Mouse (Mus musculus): ENCODE data around the gene Gzmf. TPM values are rescaled to one million over a fixed set of nuclear protein-coding genes. Genes with fewer than 3 reads are reported as not detected.
"Not testable (repeated sequence)": the region's sequence is repeated elsewhere in the genome, so short reads cannot be mapped to it uniquely, and the experiment has no call there.

Gzmf gene
- not detected in 2 replicates for polyA plus RNA-seq (2014; fragmentation: Nextera tagmentation; extraction: Ambion mirVana)

DNA sequence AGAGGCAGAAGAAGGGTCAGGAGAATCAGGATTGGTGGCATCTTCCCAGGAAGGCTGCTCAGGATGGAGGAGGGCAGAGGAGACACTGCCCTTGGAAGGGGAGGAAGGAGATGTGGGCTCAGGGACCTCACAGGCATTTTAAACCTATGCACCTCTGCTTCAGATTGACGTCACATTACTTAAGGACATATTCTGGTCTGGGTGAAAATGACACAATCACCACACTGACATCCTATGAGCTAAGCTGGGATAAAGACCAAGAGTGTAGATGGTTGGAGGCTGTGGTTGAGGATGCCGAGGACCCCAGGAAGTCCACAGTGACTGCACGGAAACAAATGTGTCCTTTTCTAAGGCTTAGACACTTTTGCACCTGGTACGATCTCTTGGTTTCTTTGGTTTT lies at the start of gene Gzmf:
TSS of gene Gzmf (minus strand) at position 101 of the 400 bp plus-strand sequence.
- H3K4me1 ChIP-seq (ENCODE audit: control insufficient read depth, insufficient read depth, low read length) = no peaks in the 10 kb centered on the region
- H3K9ac ChIP-seq (ENCODE audit: low read depth, low read length) = no peak within 1 kb of the TSS
- H3K36me3 ChIP-seq (ENCODE audit: control insufficient read depth, insufficient read depth, low read length) = no peaks in the 10 kb centered on the region
- no peak for ATAC-seq (ENCODE audit: low FRiP score, low TSS enrichment)
- no peaks in the 10 kb centered on the region for H3K9me3 ChIP-seq (ENCODE audit: control insufficient read depth, low read length)
- no peak within 1 kb of the TSS for H3K4me2 ChIP-seq (replicated peaks; ENCODE audit: low read depth, low read length)
- H3K27ac ChIP-seq (ENCODE audit: low read depth, low read length) = no peak within 1 kb of the TSS
- H3K27me3 ChIP-seq (ENCODE audit: control insufficient read depth, insufficient read depth, low read length) = no peaks in the 10 kb centered on the region
- WGBS = 94% methylated on average over 4 of the region's 4 CpGs
- no peak within 1 kb of the TSS for H3K4me3 ChIP-seq (ENCODE audit: low read length)

DNA sequence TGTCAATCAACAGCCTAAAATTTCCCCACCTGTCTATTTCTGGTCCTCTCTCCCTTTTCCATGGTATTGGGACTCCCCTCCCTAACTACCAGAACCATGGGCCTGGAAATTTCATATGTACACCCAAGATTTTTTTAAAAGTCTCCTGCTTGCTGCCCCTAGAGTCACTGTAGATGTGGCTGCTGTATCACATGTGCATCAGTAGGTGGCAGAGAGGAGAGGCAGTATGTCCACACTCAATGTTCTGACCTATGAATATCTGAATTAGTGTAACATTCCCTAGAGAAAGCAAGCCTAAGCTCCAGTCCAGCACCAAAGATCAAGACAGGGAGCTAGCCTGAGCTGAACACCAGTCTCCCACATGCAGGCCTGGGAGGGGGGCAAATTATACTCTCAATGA lies 29.2 kb upstream of the Gzmf start:
- Histone ChIP-seq H3K9me3 (ENCODE audit: control insufficient read depth, low read length) (no peaks in the 10 kb centered on the region), H3K27me3 (ENCODE audit: control insufficient read depth, insufficient read depth, low read length) (no peaks in the 10 kb centered on the region), H3K4me1 (ENCODE audit: control insufficient read depth, insufficient read depth, low read length) (no peaks in the 10 kb centered on the region), H3K9ac (ENCODE audit: low read depth, low read length) (no peak overlapping the region), H3K27ac (ENCODE audit: low read depth, low read length) (no peak overlapping the region), H3K4me2 (replicated peaks; ENCODE audit: low read depth, low read length) (no peak overlapping the region), H3K36me3 (ENCODE audit: control insufficient read depth, insufficient read depth, low read length) (no peaks in the 10 kb centered on the region), H3K4me3 (ENCODE audit: low read length) (no peak overlapping the region)
- ATAC-seq (ENCODE audit: low FRiP score, low TSS enrichment) = no peak

DNA sequence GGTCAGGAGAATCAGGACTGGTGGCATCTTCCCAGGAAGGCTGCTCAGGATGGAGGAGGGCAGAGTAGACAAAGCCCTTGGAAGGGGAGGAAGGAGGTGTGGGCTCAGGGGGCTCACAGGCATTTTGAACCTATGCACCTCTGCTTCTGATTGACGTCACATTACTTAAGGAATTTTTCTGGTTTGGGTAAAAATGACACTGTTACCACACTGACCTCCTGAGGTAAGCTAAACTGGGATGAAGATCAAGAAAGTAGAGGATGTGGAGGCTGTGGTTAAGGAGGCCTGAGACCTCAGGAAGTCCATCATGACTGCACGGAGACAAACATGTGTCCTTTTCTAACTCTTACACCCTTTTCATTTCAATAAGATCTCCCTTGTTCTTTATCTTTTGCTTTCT lies 23.3 kb upstream of the Gzmf start, which contains the start of gene Gzmc:
TSS of gene Gzmc (minus strand) at position 101 of the 400 bp plus-strand sequence.
- Histone ChIP-seq H3K4me1 (ENCODE audit: control insufficient read depth, insufficient read depth, low read length) (no peaks in the 10 kb centered on the region), H3K4me2 (replicated peaks; ENCODE audit: low read depth, low read length) (no peak within 1 kb of the TSS), H3K27ac (ENCODE audit: low read depth, low read length) (no peak within 1 kb of the TSS), H3K36me3 (ENCODE audit: control insufficient read depth, insufficient read depth, low read length) (no peaks in the 10 kb centered on the region), H3K27me3 (ENCODE audit: control insufficient read depth, insufficient read depth, low read length) (no peaks in the 10 kb centered on the region), H3K9me3 (ENCODE audit: control insufficient read depth, low read length) (no peaks in the 10 kb centered on the region), H3K9ac (ENCODE audit: low read depth, low read length) (no peak within 1 kb of the TSS), H3K4me3 (ENCODE audit: low read length) (no peak within 1 kb of the TSS)
- no peak for ATAC-seq (ENCODE audit: low FRiP score, low TSS enrichment)
- 68% methylated on average over 2 of the region's 2 CpGs for WGBS

DNA sequence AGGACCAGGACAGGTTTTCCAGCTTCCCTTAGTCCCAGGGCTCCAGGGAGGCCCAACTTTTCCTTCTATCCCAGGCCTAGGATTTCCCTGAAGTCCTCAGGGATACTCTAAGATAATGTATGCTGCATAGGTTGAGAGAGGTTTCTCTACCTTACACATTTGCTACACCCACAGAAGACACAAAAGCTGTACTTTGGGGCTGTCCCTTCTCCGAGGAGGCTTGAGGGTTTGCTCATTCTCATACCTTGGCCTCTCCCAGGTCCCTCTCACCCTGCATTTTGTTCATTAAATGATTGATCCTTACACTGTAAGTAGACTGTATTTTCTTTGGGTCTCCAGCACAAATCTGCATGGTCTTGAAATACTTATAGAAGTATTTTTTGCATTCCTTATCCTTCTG lies 5.6 kb downstream of the Gzmf start:
- ATAC-seq (ENCODE audit: low FRiP score, low TSS enrichment) = no peak
- H3K4me3 ChIP-seq (ENCODE audit: low read length) = no peak overlapping the region

DNA sequence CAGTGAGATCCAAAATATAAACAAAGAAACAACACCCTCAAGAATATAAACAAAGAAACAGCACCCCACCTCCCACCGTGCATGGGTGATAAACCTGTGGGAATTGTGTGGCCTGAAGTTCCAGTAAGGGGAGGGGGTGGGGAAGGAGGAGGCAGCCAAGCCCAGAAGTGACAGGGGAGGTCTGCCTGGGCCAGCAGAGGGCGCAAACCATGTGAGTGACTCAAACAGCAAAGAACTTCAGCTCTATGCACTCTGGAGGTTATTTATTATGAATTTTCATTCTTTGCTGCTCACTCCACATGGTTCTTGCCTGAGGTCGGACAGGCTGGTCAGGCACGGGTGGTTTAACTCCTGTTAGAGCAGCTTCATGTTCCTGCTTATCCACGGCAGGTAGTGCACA lies 6.2 kb downstream of the Gzmf start:
- H3K4me1 ChIP-seq (ENCODE audit: control insufficient read depth, insufficient read depth, low read length); H3K36me3 ChIP-seq (ENCODE audit: control insufficient read depth, insufficient read depth, low read length); H3K27me3 ChIP-seq (ENCODE audit: control insufficient read depth, insufficient read depth, low read length); H3K9ac ChIP-seq (ENCODE audit: low read depth, low read length); H3K9me3 ChIP-seq (ENCODE audit: control insufficient read depth, low read length); H3K4me2 ChIP-seq (replicated peaks; ENCODE audit: low read depth, low read length); ATAC-seq (ENCODE audit: low FRiP score, low TSS enrichment); H3K4me3 ChIP-seq (ENCODE audit: low read length); H3K27ac ChIP-seq (ENCODE audit: low read depth, low read length): not testable (repeated sequence)
- 31% methylated on average over 5 of the region's 5 CpGs for WGBS

More for the DNA sequence above, 5.6 kb downstream of the Gzmf start:
- Histone ChIP-seq H3K36me3 (ENCODE audit: control insufficient read depth, insufficient read depth, low read length) (no peaks in the 10 kb centered on the region), H3K4me2 (replicated peaks; ENCODE audit: low read depth, low read length) (no peak overlapping the region), H3K4me1 (ENCODE audit: control insufficient read depth, insufficient read depth, low read length) (no peaks in the 10 kb centered on the region), H3K9me3 (ENCODE audit: control insufficient read depth, low read length) (no peaks in the 10 kb centered on the region), H3K27ac (ENCODE audit: low read depth, low read length) (no peak overlapping the region), H3K9ac (ENCODE audit: low read depth, low read length) (no peak overlapping the region), H3K27me3 (ENCODE audit: control insufficient read depth, insufficient read depth, low read length) (no peaks in the 10 kb centered on the region)
- WGBS = 85% methylated on average over 1 of the region's 1 CpGs

DNA sequence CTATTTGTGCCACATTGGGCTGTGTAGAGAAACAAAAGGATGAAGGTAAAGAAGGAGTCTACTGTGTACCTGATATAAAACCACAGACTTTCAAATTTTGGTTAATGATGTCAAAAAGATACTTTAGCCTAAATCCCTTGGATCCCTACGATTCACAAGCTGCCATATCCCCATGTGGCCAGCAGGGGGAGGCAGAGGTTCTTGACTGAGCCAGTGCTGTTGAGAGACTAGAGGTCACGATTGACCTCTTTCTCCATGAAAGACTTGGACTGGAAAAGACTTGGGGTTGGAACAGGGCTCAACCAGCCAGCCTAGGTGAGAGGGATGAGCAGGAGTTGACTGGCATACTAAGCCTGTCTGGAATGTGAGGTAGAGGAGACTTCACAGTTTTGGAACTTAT lies 7.2 kb downstream of the Gzmf start:
- Histone ChIP-seq H3K9ac (ENCODE audit: low read depth, low read length) (no peak overlapping the region), H3K4me2 (replicated peaks; ENCODE audit: low read depth, low read length) (no peak overlapping the region), H3K9me3 (ENCODE audit: control insufficient read depth, low read length) (no peaks in the 10 kb centered on the region), H3K4me1 (ENCODE audit: control insufficient read depth, insufficient read depth, low read length) (no peaks in the 10 kb centered on the region), H3K27ac (ENCODE audit: low read depth, low read length) (no peak overlapping the region), H3K36me3 (ENCODE audit: control insufficient read depth, insufficient read depth, low read length) (no peaks in the 10 kb centered on the region), H3K27me3 (ENCODE audit: control insufficient read depth, insufficient read depth, low read length) (no peaks in the 10 kb centered on the region), H3K4me3 (ENCODE audit: low read length) (no peak overlapping the region)
- WGBS = 8% methylated on average over 2 of the region's 2 CpGs
- ATAC-seq (ENCODE audit: low FRiP score, low TSS enrichment) = no peak

DNA sequence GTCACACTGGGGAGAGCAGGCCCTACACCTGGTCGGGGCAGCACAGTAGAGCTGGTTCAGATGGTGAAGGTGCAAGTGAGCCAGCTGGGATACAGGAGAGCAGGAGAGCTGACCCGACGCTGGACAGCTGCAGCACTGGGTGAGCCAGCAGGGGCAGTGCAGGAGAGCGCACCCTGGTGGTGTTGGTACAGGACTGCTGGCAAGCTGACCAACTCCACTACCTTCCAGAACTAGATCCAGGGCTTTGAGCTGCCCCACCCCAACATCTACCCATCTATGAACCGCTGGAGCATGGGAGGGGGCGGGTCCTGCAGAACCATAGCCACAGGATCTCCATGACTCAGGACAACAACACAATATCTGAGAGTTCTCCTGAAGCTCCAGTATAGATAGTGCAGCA lies 24.3 kb downstream of the Gzmf start:
- Histone ChIP-seq H3K27me3 (ENCODE audit: control insufficient read depth, insufficient read depth, low read length) (no peaks in the 10 kb centered on the region), H3K9me3 (ENCODE audit: control insufficient read depth, low read length) (no peaks in the 10 kb centered on the region), H3K27ac (ENCODE audit: low read depth, low read length) (no peak overlapping the region), H3K4me1 (ENCODE audit: control insufficient read depth, insufficient read depth, low read length) (no peaks in the 10 kb centered on the region), H3K9ac (ENCODE audit: low read depth, low read length) (no peak overlapping the region), H3K4me3 (ENCODE audit: low read length) (no peak overlapping the region), H3K36me3 (ENCODE audit: control insufficient read depth, insufficient read depth, low read length) (no peaks in the 10 kb centered on the region), H3K4me2 (replicated peaks; ENCODE audit: low read depth, low read length) (no peak overlapping the region)
- WGBS = 51% methylated on average over 6 of the region's 6 CpGs
- ATAC-seq (ENCODE audit: low FRiP score, low TSS enrichment) = no peak

DNA sequence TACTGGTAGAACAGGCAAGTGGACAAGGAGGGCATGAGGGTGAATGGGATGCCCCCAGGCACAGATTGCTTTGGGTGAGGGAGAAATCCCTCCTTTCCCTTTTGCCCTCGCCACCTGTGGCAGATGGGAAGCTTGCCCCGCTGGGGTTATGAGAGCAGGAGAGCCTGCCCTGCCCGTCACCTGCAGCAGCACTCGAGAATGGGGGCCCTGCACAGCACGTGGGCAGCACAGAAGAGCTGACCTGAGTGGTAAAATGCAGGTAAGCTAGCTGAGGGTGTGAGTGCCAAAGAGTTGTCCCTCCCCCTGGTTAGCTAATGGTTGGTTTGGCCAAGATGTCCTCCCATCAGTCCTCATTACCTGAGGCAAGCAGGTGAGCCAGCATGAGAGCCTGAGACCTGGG lies 24.7 kb downstream of the Gzmf start:
- Histone ChIP-seq H3K9ac (ENCODE audit: low read depth, low read length) (no peak overlapping the region), H3K4me2 (replicated peaks; ENCODE audit: low read depth, low read length) (no peak overlapping the region), H3K9me3 (ENCODE audit: control insufficient read depth, low read length) (no peaks in the 10 kb centered on the region), H3K4me3 (ENCODE audit: low read length) (no peak overlapping the region), H3K4me1 (ENCODE audit: control insufficient read depth, insufficient read depth, low read length) (no peaks in the 10 kb centered on the region), H3K36me3 (ENCODE audit: control insufficient read depth, insufficient read depth, low read length) (no peaks in the 10 kb centered on the region), H3K27me3 (ENCODE audit: control insufficient read depth, insufficient read depth, low read length) (no peaks in the 10 kb centered on the region), H3K27ac (ENCODE audit: low read depth, low read length) (no peak overlapping the region)
- no peak for ATAC-seq (ENCODE audit: low FRiP score, low TSS enrichment)
- WGBS = 68% methylated on average over 5 of the region's 5 CpGs

DNA sequence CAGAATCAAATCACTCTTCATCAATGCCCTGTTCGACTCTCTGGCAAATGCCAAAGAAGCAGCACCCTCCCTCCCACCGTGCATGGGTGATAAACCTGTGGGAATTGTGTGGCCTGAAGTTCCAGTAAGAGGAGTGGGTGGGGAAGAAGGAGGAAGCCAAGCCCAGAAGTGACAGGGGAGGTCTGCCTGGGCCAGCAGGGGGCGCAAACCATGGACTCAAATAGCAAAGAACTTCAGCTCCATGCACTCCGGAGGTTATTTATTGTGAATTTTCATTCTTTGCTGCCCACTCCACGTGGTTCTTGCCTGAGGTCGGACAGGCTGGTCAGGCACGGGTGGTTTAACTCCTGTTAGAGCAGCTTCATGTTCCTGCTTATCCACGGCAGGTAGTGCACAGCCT lies 33.6 kb downstream of the Gzmf start:
- H3K9ac ChIP-seq (ENCODE audit: low read depth, low read length); ATAC-seq (ENCODE audit: low FRiP score, low TSS enrichment); H3K27me3 ChIP-seq (ENCODE audit: control insufficient read depth, insufficient read depth, low read length); H3K36me3 ChIP-seq (ENCODE audit: control insufficient read depth, insufficient read depth, low read length); H3K4me3 ChIP-seq (ENCODE audit: low read length); H3K4me2 ChIP-seq (replicated peaks; ENCODE audit: low read depth, low read length); H3K9me3 ChIP-seq (ENCODE audit: control insufficient read depth, low read length); H3K4me1 ChIP-seq (ENCODE audit: control insufficient read depth, insufficient read depth, low read length); H3K27ac ChIP-seq (ENCODE audit: low read depth, low read length): not testable (repeated sequence)
- WGBS = 24% methylated on average over 8 of the region's 8 CpGs

DNA sequence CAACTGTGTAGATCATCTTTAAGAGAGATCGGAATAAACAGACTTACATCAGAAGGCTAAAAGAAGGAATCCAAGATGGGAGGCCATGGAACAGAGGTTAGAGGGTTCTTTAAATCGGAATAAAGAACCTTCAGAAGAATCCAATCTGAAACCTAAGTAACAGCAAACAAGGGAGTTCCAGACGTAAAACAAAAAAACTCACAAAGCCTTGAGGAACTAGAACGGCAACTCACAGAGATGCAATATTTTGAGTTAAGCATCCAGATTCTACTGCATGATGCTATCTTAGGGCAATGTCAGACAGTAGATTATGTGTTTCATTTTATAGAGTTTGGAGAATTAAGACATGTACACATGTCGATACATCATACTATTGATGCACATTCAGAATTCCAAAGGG lies 36.7 kb downstream of the Gzmf start, which contains the start of gene Gzmn:
TSS of gene Gzmn (minus strand) at position 101 of the 400 bp plus-strand sequence.
- no peaks in the 10 kb centered on the region for H3K4me1 ChIP-seq (ENCODE audit: control insufficient read depth, insufficient read depth, low read length)
- no peaks in the 10 kb centered on the region for H3K27me3 ChIP-seq (ENCODE audit: control insufficient read depth, insufficient read depth, low read length)
- no peak within 1 kb of the TSS for H3K9ac ChIP-seq (ENCODE audit: low read depth, low read length)
- no peaks in the 10 kb centered on the region for H3K36me3 ChIP-seq (ENCODE audit: control insufficient read depth, insufficient read depth, low read length)
- no peak within 1 kb of the TSS for H3K4me2 ChIP-seq (replicated peaks; ENCODE audit: low read depth, low read length)
- no peak for ATAC-seq (ENCODE audit: low FRiP score, low TSS enrichment)
- no peak within 1 kb of the TSS for H3K27ac ChIP-seq (ENCODE audit: low read depth, low read length)
- H3K9me3 ChIP-seq (ENCODE audit: control insufficient read depth, low read length) = no peaks in the 10 kb centered on the region
- 88% methylated on average over 5 of the region's 5 CpGs for WGBS
- H3K4me3 ChIP-seq (ENCODE audit: low read length) = no peak within 1 kb of the TSS

Data from kidney, embryonic 14.5 days (tissue).